Mouse (Mus musculus) gastrocnemius, postnatal 25 days (tissue): ENCODE results near the gene Toe1. TPM values are rescaled to one million over a fixed set of nuclear protein-coding genes. Genes with fewer than 3 reads are reported as not detected.
"Not testable (repeated sequence)": the region's sequence is repeated elsewhere in the genome, so short reads cannot be mapped to it uniquely, and the experiment has no call there.

ENCODE experiments used
- DNase-seq: peaks from one replicate; pipeline ENCODE4 v3.0.0; 2022
- long read RNA-seq, 2 experiments: library from polyadenylated mRNA; stranded (forward); transcript quantifications; one replicate each; pipeline ENCODE4 v2.0.0; 2021
- total RNA-seq, 2 experiments: library from RNA; stranded (reverse); gene quantifications; 1 replicate in 1 of 2; 2 replicates in 1 of 2; pipeline ENCODE4 v1.2.3; 2021

Toe1 gene
- 1 to 10 TPM; 3.8 to 4.4 TPM for total RNA-seq
- long read RNA-seq, experiment 1, partial matches to known transcripts: 0 of 5 reads
- long read RNA-seq, experiment 1, other reads (novel, unspliced or antisense): 5 of 5 reads
- long read RNA-seq, experiment 2, partial matches to known transcripts: 0 of 8 reads
- long read RNA-seq, experiment 2, other reads (novel, unspliced or antisense): 5 of 8 reads

DNA sequence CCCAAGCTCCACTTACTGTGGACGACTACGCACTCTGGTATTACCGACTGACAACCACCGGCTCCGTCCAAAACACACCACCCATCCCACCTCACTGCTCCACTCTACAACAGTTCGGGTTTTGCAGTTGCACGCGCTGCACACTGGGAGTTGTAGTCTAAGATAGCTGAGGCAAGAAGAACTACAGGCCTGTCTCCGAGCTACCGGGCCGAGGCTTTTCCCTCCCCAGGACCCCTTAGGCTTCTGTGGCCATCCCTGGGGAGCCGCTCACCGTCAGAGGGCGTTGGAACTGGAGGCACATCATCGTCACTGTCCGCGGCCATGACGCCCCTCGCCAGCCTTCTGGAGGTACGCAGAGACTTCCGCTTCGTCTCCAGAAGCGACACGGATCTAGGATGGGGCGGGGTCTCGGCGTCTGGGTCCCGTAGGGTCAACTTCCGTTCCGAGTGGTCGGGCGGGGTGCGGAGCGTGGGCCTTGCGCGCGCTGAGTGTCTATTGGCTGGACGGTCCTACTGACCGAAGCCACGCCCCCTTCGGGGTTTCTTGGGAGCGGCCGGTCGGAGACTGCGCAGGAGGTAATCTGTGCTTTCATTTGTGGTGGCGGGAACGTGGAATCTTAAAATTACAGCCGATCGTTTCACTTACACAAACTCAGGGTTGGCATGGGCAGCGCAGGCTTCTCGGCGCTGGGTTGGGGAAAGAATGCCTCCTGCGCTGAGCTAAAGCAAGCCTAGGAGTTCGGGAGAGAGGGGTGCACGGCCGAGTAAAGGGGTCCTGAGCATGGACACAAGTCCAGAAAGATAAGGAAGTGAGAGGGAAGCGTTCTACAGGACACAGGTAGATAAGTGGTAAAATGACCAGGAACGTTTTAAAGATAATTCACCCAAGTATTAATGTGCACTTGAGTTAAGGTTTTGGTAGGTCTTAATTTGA is at the start of gene Toe1, which contains the start of gene Mutyh:
Gene Toe1 (minus strand): TSS at position 444 of the 933 bp plus-strand sequence.
Gene Mutyh (plus strand): TSS at position 527 of the 933 bp plus-strand sequence.
- peak; percentile 95 for DNase-seq

DNA sequence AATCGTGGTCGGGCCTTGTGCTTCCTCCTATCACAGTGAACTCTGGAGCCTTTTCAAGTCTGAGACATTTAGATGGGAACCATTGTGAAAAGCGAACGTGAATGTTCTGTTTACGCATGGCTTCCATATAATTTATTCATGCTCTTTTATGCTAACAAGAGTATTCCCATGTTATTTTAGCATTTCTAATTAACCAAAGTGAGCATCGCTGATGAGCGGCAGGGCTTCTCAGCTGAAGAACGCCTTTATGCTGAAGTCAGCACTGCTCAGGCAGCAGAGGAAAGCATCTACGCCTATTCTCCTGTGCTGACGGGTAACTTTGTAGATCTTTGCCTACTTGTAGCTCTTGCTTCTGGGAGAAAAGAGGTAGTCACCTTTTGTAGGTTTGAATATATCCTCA is 49.8 kb upstream of the Toe1 start:
- DNase-seq: no peak

DNA sequence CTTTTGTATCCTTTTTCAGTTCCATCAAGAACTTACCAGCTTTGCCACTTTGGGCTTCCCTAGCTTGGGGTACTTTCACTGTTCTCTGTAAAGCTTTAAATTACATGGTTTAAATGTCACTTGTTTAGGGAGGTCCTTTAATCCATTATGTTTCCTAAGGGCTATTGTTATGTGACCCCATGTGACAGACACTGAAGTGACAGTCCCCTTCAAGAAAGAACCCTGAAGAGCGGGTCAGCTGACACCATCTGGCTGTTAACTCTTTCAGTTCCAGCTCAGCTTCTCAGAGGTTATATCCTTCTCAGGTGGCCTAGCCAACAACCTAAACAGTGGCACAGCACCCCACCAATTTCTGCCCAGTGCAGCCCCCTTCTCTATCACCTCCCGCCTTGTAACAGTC is 46.8 kb upstream of the Toe1 start:
- DNase-seq: no peak

DNA sequence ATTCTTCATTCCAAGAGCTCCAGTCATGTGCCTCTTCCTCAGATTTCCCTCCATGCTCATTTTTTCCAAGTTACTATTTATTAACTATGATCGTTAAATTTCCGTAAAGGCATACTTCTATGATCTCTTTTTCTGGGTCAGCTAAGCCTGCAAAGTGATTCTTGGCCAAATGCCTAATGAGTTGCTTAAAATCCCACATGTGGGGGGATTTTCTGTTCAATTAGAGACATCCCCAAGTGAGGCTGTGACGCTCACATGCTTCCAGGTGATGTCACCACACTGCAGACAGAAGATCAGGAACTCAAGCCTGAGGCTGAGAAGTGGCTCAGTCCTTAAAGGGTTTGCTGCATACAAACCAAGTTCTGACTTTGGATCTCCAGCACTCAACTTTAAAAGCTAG is 42.5 kb upstream of the Toe1 start:
- DNase-seq: no peak

DNA sequence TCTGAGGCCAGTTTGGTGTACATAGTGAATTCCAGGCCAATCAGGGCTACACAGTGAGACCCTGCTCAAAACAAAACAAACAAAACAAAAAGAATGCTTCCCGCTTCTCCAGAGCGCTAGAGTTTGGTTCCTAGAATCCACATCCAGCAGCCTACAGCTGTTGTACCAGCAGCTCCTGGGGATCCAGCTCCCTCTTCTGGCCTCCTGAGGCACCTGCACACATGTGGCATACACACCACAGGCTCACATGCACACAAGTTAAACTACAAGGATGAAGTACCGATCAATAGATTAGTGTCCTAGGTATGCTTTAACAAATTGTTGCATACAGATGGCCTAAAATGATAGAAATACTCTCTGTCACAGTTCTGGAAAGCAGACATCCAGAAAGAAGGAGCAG is 36.9 kb upstream of the Toe1 start:
- no peak for DNase-seq

DNA sequence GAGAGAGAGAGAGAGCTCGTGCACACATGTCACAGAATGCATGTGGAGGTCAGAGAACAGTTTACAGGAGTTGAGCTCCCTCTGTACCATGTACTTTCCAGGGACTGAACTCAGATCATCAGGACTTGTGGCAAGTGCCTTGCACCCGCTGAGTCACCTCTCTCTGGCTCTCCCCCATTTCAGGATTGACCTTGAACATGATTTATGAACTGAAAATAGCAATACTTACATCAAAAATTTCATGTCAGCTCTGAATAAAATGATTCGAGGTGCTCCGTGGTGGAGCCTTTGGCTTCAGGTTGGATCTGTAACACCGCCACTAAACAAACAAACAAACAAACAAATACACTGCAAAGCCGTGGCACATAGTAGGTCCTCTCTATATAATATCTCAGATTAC is 33.4 kb upstream of the Toe1 start:
- no peak for DNase-seq

DNA sequence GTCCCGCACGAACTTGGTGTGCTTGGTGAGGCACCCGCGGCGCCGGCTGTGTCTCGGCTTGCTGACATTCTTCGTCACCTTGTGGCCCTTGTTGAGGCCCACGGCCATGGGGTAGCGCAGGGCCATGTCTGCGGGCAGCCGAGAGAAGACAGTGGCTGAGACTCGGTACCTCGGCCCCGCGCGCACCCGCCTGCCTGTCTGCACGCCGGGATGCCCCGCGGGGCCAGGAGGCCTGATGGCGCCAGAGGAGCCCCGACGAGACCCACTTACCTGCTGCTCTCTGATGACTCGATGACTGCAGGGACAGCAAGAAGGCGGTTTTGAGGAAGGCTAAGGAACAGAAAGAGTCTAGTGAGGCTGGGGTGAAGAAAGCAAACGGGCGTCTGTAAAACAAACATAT is 32.7 kb upstream of the Toe1 start:
- not testable (repeated sequence) for DNase-seq

DNA sequence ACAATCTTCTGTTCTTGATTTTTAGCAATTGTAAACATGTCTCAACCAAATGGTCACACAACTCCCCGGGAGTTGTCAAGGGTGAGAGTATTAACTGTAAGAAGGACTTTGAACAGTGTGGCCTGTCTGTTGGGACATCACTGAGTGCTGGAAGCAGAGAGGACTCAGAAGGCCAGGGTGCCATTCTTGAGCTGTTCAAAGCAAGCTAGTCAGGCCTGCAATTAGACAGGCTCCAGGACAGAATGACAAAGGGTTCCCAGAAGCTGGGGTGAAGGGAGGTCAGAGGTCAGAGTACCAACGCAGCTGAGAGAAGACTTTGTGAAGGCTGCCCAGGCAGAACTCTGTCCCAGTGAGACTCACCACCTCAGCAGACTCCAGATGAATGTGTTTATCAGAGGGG is 31.6 kb upstream of the Toe1 start:
- no peak for DNase-seq

DNA sequence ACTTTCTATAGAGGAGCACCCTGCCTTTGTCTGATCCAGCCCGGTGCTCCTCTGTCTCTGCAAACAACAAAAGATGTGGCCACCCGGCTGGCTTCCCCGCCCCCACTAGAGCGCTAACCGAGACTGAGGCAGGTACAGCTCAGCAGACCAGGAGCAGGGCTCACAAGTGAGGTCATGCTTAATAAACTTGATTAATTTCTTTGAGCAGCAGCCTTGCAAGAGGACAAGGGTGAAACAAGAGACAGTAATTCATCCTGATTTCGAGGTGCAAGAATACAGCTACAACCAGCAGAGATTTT is 22.6 kb upstream of the Toe1 start:
- no peak for DNase-seq

DNA sequence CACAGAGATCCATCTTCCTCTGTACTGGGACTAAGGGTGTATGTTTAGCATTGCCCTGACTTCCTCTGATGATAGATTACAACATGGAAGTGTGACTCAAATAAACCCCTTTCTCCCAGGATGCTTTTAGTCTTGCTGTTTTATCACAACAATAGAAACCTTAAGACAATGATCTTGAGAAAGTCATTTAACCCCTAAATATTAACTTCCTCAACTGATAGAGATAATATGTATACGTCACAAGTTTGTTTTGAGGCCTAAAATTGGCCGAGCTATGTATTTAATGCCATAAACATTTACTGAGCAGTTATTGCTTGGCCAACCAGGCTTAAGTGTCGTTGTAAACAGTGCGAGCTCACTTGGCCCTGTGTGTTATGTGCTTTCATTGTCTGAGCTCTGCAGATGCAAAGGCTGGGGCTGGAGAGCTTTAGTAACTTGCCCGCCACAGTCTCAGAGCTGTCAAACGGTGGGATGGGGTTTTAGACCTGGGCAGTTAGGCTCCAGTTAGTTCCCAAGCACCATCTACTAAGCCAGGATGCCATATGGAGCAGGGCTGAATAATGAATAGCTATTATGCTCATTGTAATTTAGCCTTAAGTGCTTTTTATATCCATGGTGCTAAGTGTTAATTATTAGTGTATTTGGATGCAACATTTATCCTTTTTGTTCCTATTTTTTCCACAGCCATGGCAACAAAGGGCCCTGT is 22.1 kb upstream of the Toe1 start:
- DNase-seq: no peak

DNA sequence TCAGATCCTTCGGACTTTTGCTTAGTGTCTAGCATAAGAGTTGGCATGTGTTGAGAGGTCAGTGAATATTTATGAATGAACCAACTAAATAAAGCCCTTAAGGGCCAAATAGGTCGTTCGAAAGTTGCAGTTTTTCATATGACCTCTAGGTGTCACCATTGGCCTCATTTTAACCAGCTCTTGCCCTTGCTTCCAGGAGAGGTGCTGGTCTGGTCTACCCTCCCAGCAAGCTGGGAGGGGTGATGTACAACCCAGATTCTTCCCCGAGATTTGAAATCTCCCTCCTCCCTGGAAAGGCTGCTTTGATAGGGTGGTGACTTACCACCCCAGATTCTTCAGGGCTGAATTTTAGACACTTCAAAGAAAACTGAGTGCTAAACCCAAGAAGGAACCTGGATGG is 20.4 kb upstream of the Toe1 start:
- DNase-seq: no peak

DNA sequence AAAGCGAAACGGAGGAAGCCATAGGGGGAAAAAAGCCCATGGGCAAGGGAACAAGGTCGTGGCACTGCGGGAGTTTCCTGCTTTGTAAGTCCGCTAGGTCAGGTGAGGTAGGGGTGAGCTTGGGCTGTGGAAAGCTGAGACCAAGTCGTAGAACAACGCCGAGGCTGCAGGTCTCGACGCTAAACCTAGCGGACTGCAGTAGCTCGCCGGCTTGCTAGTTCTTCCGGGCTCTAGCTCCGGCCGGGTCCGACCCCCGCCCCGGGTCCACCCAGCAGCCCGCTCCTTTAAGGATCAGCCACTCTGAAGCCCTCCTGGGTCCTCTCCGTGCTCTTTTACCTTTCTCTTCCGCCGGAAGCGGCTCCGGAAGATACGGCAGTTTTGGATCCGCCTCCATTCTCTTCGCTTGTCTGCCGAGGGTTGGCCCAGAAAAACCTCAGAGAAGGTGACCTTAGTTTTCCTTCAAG is 17.1 kb upstream of the Toe1 start:
- peak; percentile 70 for DNase-seq

DNA sequence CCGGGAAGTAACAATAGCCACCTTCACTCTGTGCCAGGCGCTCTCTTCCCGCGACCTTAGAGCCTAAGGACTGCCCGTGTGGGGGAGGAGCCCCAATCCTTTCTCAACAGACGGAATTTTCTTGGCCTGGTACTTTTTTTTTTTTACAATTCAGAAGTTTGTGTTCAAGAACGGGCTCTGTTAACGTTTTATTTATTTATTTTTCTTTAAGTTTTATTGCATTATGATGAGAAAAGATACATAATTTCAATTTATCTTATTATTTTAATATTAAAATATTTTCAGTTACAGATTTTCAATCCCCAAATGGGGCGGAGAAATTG is 14.2 kb upstream of the Toe1 start, which contains the start of gene Hpdl:
Gene Hpdl (minus strand): TSS at position 14 of the 323 bp plus-strand sequence.
- no peak for DNase-seq

DNA sequence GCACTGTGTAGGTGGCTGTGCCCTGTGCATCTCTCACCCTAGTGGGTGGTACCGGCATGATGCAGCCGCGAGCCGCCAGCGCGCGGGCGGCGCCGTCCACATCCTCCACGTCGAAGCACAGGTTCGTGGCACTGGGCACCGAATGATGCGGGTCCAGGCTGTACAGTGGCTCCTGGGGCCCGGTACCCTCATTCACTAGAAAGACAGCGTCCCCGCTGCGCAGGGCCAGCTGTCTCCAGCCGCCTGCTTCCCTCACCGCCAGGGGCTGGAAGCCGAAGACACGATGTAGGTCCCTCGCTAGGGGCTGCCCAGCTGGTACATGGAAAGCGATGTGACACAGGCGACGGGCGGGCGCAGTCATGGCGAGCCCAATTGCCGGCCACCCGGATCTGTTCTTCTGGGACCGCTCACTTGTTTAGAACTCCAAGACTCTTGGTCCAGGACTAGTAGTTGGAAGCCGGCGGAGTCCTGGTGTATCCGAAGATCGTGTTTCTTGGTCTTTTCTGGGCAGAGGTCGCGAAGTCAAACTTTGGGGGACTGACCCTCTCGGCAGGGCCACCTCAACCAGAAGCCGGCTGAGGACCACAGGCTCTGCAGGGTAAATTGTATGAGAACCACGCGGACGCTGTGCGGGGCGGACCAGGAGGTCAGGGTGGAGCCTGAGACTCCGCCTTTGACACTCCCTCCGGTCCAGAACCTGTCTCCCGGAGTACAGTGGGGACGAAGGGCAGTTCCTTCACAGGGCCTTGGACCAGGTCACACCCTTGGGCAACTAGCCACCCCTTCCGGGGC is 13.7 kb upstream of the Toe1 start:
- DNase-seq: peak; percentile 79

DNA sequence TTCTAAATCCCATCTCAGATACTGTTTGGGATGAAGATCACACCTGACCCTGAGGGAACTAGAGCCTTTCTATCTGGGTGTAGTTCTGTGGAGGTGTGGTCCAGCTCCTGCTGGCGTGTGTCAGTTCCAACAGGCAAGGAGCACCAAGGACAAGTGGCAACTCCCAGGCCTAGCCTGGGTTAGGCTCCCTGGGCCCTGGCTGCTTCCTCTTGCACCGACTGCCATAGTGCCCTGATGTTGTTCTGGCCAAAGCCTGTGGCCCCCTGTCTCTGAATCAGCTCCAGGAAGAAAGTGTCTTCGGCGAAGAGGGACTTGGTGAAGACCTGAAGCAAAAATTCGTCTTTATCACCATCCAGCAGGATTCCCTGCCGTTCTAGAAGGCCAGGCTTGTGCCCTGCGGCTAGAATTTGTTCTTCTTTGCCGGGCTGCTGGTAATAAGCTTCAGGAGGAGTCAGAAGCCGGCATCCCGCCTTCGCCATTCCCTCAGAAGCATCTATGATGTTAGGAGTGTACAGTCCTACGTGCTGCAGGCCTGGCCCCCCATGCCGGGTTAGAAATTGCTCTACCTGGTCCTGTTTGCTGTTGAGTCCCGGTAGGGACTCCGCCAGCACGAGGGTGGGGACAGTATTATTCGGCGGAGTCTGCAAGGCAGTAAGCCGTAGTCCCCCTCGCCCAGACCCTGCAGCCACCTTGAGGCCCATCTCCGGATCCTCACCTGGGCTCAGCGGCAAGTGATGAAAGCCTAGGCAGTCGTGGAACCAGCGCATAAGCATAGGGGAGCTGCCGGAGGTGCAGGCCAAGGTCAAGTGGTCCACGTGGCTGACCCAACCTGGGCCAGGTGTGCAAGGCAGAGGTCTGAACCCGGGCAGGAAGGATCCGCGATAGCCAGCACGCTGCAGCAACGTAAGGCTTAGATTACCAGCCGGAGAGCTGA is 12.8 kb upstream of the Toe1 start:
- DNase-seq: no peak

DNA sequence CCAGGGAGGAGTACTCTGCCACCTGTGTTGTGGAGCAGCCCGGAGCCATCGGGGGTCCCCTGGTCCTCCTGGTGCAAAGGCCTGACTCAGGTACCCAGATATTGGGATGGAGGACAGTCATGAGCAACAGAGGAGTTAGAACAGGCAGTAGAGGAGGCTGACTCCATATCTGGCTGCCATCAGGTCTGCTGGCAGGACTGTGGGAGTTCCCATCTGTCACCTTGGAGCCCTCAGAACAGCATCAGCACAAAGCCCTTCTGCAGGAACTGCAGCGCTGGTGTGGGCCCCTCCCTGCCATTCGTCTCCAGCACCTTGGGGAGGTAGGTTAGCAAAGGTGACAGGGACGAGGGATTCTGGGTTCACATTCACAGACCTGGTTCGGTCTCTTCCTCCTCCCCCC is 10.0 kb upstream of the Toe1 start:
- no peak for DNase-seq

DNA sequence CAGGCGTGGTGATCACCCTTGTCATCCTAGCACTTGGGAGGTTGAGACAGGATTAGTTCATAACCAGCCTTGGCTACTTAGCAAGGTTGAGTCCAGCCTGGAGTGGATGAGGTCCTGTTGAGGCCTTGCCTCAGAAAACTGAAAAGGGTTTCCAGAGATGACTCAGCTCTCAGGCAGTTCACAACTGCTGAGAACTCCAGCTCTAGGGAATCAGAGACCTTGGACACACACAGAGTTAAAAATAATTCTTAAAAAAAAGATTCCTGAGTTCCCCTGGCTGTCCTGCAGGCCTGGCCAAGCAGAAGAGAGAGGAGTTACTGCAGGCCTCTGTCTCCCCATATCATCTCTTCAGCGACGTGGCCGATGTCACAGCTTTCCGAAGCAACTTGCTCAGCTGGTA is 7.8 kb upstream of the Toe1 start:
- no peak for DNase-seq

DNA sequence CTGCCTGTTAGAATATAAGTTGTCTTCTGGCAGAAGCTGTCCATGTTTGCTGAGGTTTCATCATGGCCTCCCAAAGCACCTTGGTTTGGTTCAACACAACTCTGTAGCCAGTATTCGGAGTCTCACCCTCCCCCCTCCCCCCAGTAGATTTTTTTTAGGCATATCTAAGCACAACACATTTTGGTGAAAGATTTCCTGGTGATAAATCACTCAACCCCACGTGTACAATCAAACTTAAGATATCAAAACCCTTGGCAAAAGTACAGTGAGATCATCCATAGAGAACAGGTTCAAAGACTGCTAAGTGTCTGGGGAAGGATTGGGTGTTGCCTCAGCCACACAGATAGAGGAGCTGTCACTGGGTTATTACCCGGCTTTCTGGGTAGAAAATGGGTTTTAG is 3.6 kb upstream of the Toe1 start:
- DNase-seq: no peak

DNA sequence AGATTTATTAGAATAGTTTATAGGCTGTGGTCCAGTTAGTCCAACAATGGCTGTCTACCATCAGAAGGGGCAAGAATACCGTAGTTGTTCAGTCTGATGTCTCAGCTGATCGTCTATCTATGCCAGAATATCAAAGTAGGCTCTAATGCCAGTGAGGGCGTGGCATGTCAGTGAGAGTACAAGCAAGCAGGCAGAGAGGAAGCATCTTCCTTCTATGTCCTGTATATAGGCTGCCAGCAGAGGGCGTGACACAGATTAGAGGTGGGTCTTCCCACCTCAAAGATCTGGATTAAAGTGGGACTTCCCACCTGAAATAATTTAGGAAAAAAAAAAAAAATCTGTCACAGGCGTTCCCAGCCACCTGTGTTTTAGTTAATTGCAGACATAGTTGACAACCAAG is 7.5 kb downstream of the Toe1 start:
- DNase-seq: no peak

DNA sequence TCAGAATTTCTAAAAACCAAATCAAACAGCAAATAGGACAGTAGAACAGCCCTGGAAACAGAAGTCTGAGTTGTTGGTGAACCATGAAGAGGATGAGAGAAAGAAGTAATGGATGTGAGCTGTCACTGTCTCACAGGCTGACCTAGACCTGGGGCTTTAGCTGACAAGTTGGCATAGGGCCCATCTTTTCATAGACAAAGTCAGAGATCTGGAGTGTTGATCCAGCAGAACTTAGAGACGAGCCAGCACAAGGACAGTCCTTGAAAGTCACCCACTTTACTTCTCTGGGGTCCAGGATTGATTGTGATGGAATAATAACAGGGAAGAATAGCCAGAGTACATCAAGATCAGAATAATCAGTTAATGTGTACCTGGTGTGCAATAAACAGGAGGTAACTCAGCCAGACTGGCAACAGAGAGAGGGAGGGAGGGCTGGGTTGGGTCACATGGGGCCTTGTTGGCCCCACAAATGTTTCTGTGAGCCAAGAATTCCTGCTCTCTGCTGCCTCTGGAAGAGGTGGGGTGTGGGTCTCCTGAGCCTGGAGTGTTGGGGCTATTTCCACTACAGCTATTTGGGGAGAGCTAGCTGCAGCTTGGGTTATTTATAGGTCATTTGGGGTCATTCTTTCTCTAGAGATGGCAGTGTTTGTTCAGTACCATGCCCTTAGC is 10.9 kb downstream of the Toe1 start:
- peak; percentile 53 for DNase-seq

DNA sequence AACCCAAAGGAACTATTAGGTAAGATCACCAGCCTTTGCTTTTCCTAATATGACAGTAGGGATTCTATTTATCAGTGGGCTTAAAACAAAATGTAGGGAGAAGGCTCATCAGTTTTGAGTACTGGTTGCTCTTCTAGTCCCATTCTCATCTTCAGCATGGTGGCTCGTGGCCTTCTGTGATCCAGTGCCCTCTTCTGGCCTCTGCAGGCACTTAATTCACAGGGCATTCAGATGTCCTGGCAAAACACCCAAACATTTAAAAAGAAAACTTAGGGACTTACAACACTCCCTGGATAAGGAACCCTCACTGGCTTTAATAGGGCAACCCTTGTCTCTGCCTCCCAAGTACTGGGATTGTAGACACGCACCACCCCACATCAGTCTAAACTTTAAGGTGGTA is 13.2 kb downstream of the Toe1 start:
- no peak for DNase-seq
